Comparison of ENCODE assay signal across 26 mouse cellular contexts in the genomic region with DNA sequence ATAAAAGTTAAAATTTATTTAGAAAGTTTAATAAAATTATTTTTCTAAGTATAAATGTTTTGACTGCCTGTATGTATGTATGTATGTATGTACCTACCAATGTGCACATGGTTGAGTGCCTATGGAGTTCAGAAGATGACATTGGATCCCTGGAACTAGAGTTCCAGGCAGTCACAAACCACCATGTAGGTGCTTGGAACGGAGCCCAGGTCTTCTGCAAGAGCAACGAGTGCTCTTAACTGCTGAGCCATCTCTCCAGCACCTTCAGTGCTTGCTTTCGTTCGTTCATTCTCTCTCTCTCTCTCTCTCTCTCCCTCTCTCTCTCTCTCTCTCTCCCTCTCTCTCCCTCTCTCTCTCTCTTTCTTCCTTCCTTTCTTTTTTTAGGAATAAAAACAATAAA. TPM values are rescaled to one million over a fixed set of nuclear protein-coding genes. Genes with fewer than 3 reads are reported as not detected.
A peak's percentile ranks its signal among the peaks of the same experiment; 100 is the strongest.
DNase-seq lines count a peak whose midpoint lies in the region; ATAC-seq lines count a peak whose summit lies in the region.
"Had no signal": no experiment of that assay in that cellular context is flagged by ENCODE, and none has a peak within 500 bp of the region (broad histone marks: within the 10 kb centered on the region; RNA-seq: fewer than 3 reads in every experiment).

No protein-coding gene starts in this region.

- no peak overlapping the region for H3K9ac ChIP-seq in embryonic facial prominence, embryonic 14.5 days (ENCODE audit: low read depth, low read length)
- H3K9ac ChIP-seq in kidney, embryonic 16.5 days (replicated peaks; ENCODE audit: low read length), result no peak overlapping the region
- no peak overlapping the region for H3K9ac ChIP-seq in midbrain, embryonic 11.5 days (ENCODE audit: low read length)
- H3K9ac ChIP-seq: embryonic facial prominence, embryonic 15.5 days; forebrain, embryonic 13.5 days; hindbrain, embryonic 14.5 days; midbrain, embryonic 13.5 days; neural tube, embryonic 13.5 days had no signal

- no peaks in the 10 kb centered on the region for H3K36me3 ChIP-seq in embryonic facial prominence, embryonic 14.5 days (ENCODE audit: control insufficient read depth, insufficient read depth, low read length)
- no peaks in the 10 kb centered on the region for H3K36me3 ChIP-seq in embryonic facial prominence, embryonic 10.5 days (replicated peaks)
- no peaks in the 10 kb centered on the region for H3K36me3 ChIP-seq in kidney, embryonic 16.5 days (ENCODE audit: insufficient read depth, low read length)
- no peaks in the 10 kb centered on the region for H3K36me3 ChIP-seq in midbrain, embryonic 11.5 days (ENCODE audit: control insufficient read depth, insufficient read depth, low read length)
- H3K36me3 ChIP-seq in midbrain, embryonic 10.5 days, result no peaks in the 10 kb centered on the region
- H3K36me3 ChIP-seq: embryonic facial prominence, embryonic 15.5 days; heart, embryonic 10.5 days; midbrain, embryonic 13.5 days; neural tube, embryonic 13.5 days had no signal

- no peak overlapping the region for H3K4me2 ChIP-seq in embryonic facial prominence, embryonic 14.5 days (ENCODE audit: low read depth, low read length)
- no peak overlapping the region for H3K4me2 ChIP-seq in kidney, embryonic 16.5 days (replicated peaks; ENCODE audit: low read depth, low read length)
- no peak overlapping the region for H3K4me2 ChIP-seq in midbrain, embryonic 11.5 days
- H3K4me2 ChIP-seq: embryonic facial prominence, embryonic 15.5 days; forebrain, embryonic 13.5 days; hindbrain, embryonic 14.5 days; liver, embryonic 11.5 days; midbrain, embryonic 13.5 days; neural tube, embryonic 13.5 days had no signal

- no peaks in the 10 kb centered on the region for H3K4me1 ChIP-seq in embryonic facial prominence, embryonic 14.5 days (ENCODE audit: control insufficient read depth, insufficient read depth, low read length)
- H3K4me1 ChIP-seq in embryonic facial prominence, embryonic 10.5 days, result peaks cover 15% of the 10 kb centered on the region
- peaks cover 14% of the 10 kb centered on the region for H3K4me1 ChIP-seq in kidney, embryonic 16.5 days (ENCODE audit: insufficient read depth, low read length)
- H3K4me1 ChIP-seq in midbrain, embryonic 11.5 days (ENCODE audit: control insufficient read depth, insufficient read depth, low read length), result no peaks in the 10 kb centered on the region
- 0 out of 2 replicates have a peak, but pooled peaks cover 2% of the 10 kb centered on the region for H3K4me1 ChIP-seq in midbrain, embryonic 10.5 days
- H3K4me1 ChIP-seq: embryonic facial prominence, embryonic 15.5 days; forebrain, embryonic 13.5 days; midbrain, embryonic 13.5 days; neural tube, embryonic 13.5 days had no signal

- ATAC-seq in embryonic facial prominence, embryonic 14.5 days (ENCODE audit: low read depth), result no peak
- peak; percentile 62; the same call in 1 of the 2 replicates for ATAC-seq in kidney, embryonic 16.5 days (ENCODE audit: low FRiP score, low TSS enrichment)
- ATAC-seq in midbrain, embryonic 11.5 days (ENCODE audit: low FRiP score), result no peak
- ATAC-seq: forebrain, embryonic 13.5 days; intestine, postnatal 0 days; midbrain, embryonic 13.5 days had no signal

- H3K27ac ChIP-seq in embryonic facial prominence, embryonic 14.5 days (replicated peaks; ENCODE audit: low read depth, low read length), result no peak overlapping the region
- no peak overlapping the region for H3K27ac ChIP-seq in embryonic facial prominence, embryonic 10.5 days (replicated peaks)
- H3K27ac ChIP-seq in kidney, embryonic 16.5 days (ENCODE audit: low read length), result no peak overlapping the region
- no peak overlapping the region for H3K27ac ChIP-seq in midbrain, embryonic 11.5 days (ENCODE audit: low read depth, low read length)
- no peak overlapping the region for H3K27ac ChIP-seq in midbrain, embryonic 10.5 days (replicated peaks)
- H3K27ac ChIP-seq: embryonic facial prominence, embryonic 15.5 days; forebrain, embryonic 13.5 days; heart, embryonic 10.5 days; hindbrain, embryonic 14.5 days; midbrain, embryonic 13.5 days; neural tube, embryonic 13.5 days had no signal

- H3K27me3 ChIP-seq in embryonic facial prominence, embryonic 14.5 days (replicated peaks; ENCODE audit: control insufficient read depth, insufficient read depth, low read length), result no peaks in the 10 kb centered on the region
- H3K27me3 ChIP-seq in embryonic facial prominence, embryonic 10.5 days (replicated peaks; ENCODE audit: low read depth, poor library complexity, severe bottlenecking), result no peaks in the 10 kb centered on the region
- no peaks in the 10 kb centered on the region for H3K27me3 ChIP-seq in kidney, embryonic 16.5 days (ENCODE audit: insufficient read depth, low read length)
- H3K27me3 ChIP-seq in midbrain, embryonic 11.5 days (ENCODE audit: control insufficient read depth, insufficient read depth, low read length), result no peaks in the 10 kb centered on the region
- no peaks in the 10 kb centered on the region for H3K27me3 ChIP-seq in midbrain, embryonic 10.5 days (ENCODE audit: low read depth, poor library complexity, severe bottlenecking)
- H3K27me3 ChIP-seq: embryonic facial prominence, embryonic 15.5 days; forebrain, embryonic 13.5 days; midbrain, embryonic 13.5 days; neural tube, embryonic 13.5 days had no signal

- intact Hi-C loops in heart, postnatal 25 days (cut with DNase I), result no loop called here

- H3K4me3 ChIP-seq in embryonic facial prominence, embryonic 14.5 days (ENCODE audit: low read depth, low read length), result no peak overlapping the region
- no peak overlapping the region for H3K4me3 ChIP-seq in embryonic facial prominence, embryonic 10.5 days
- H3K4me3 ChIP-seq in kidney, embryonic 16.5 days (ENCODE audit: low read length), result no peak overlapping the region
- no peak overlapping the region for H3K4me3 ChIP-seq in midbrain, embryonic 11.5 days (ENCODE audit: low read depth, low read length)
- H3K4me3 ChIP-seq in midbrain, embryonic 10.5 days, result no peak overlapping the region
- H3K4me3 ChIP-seq: embryonic facial prominence, embryonic 15.5 days; forebrain, embryonic 13.5 days; heart, embryonic 10.5 days; midbrain, embryonic 13.5 days; neural tube, embryonic 13.5 days had no signal

- H3K9me3 ChIP-seq in embryonic facial prominence, embryonic 14.5 days (ENCODE audit: control insufficient read depth, low read length), result no peaks in the 10 kb centered on the region
- H3K9me3 ChIP-seq in embryonic facial prominence, embryonic 10.5 days, result no peaks in the 10 kb centered on the region
- no peaks in the 10 kb centered on the region for H3K9me3 ChIP-seq in kidney, embryonic 16.5 days (ENCODE audit: low read length)
- no peaks in the 10 kb centered on the region for H3K9me3 ChIP-seq in midbrain, embryonic 11.5 days (ENCODE audit: control insufficient read depth, low read length)
- no peaks in the 10 kb centered on the region for H3K9me3 ChIP-seq in midbrain, embryonic 10.5 days (replicated peaks)
- H3K9me3 ChIP-seq: embryonic facial prominence, embryonic 15.5 days; forebrain, embryonic 13.5 days; heart, embryonic 10.5 days; midbrain, embryonic 13.5 days; neural tube, embryonic 13.5 days had no signal

- WGBS in embryonic facial prominence, embryonic 14.5 days, result 59% methylated on average over 4 of the region's 4 CpGs
- 81% methylated on average over 4 of the region's 4 CpGs for WGBS in embryonic facial prominence, embryonic 10.5 days
- 44% methylated on average over 4 of the region's 4 CpGs for WGBS in kidney, embryonic 16.5 days
- WGBS in midbrain, embryonic 11.5 days, result 86% methylated on average over 4 of the region's 4 CpGs
- 82% methylated on average over 4 of the region's 4 CpGs for WGBS in midbrain, embryonic 10.5 days

- peak; percentile 29 for DNase-seq in embryonic facial prominence, embryonic 14.5 days (ENCODE audit: low spot score)
- DNase-seq in embryonic facial prominence, embryonic 10.5 days (ENCODE audit: low spot score), result no peak
- no peak for DNase-seq in kidney, adult 8-10 months
- DNase-seq in midbrain, embryonic 11.5 days (ENCODE audit: low spot score, missing footprints), result peak; percentile 19
- no peak for DNase-seq in midbrain, embryonic 10.5 days (ENCODE audit: low spot score)
- peak; percentile 29 to 50 for DNase-seq in kidney, postnatal 4 days
- no peak for DNase-seq in heart, postnatal 25 days (ENCODE audit: low spot score)
- DNase-seq: adrenal gland, adult 2 months; cerebellum, adult 9-10 months; embryo, embryonic 11 days; gastrocnemius, postnatal 14 days; heart, adult 11 months; lung, adult 2 months; lung, postnatal 36 days; retina, postnatal 1 day; right cerebral cortex, postnatal 14 days; thymus, postnatal 4 days had no signal

RNA-seq across cellular contexts. Expression of a gene that starts 18.8 kb away (rescaled TPM):
- 5.7 and 6.6 TPM in 2 replicates for polyA plus RNA-seq in embryonic facial prominence, embryonic 14.5 days (2014; fragmentation: Nextera tagmentation; extraction: Ambion mirVana)
- 8.6 and 10.5 TPM in 2 replicates for polyA plus RNA-seq in embryonic facial prominence, embryonic 10.5 days (2016; fragmentation: Nextera tagmentation; extraction: Ambion mirVana)
- 4.7 and 6.7 TPM in 2 replicates for polyA plus RNA-seq in kidney, embryonic 16.5 days (2015; fragmentation: Nextera tagmentation; extraction: Ambion mirVana)
- 7.4 and 8.0 TPM in 2 replicates for polyA plus RNA-seq in midbrain, embryonic 11.5 days (2014; fragmentation: Nextera tagmentation; extraction: Ambion mirVana)
- 7.1 and 8.3 TPM in 2 replicates for polyA plus RNA-seq in midbrain, embryonic 10.5 days (2016; fragmentation: Nextera tagmentation; extraction: Ambion mirVana)
- total RNA-seq in heart, postnatal 25 days (2021), result under 1 TPM; 0.18 to 0.31 TPM

RNA-seq across cellular contexts. Expression of a gene that starts 32.3 kb away (rescaled TPM):
- polyA plus RNA-seq in embryonic facial prominence, embryonic 14.5 days (2014; fragmentation: Nextera tagmentation; extraction: Ambion mirVana), result 17.0 and 18.7 TPM in 2 replicates
- 16.9 and 17.8 TPM in 2 replicates for polyA plus RNA-seq in embryonic facial prominence, embryonic 10.5 days (2016; fragmentation: Nextera tagmentation; extraction: Ambion mirVana)
- 17.8 and 19.9 TPM in 2 replicates for polyA plus RNA-seq in kidney, embryonic 16.5 days (2015; fragmentation: Nextera tagmentation; extraction: Ambion mirVana)
- polyA plus RNA-seq in midbrain, embryonic 11.5 days (2014; fragmentation: Nextera tagmentation; extraction: Ambion mirVana), result 20.3 and 20.5 TPM in 2 replicates
- polyA plus RNA-seq in midbrain, embryonic 10.5 days (2016; fragmentation: Nextera tagmentation; extraction: Ambion mirVana), result 19.6 and 20.7 TPM in 2 replicates
- total RNA-seq in heart, postnatal 25 days (2021), result 10 to 100 TPM; 11.4 to 11.7 TPM

Comparison
In these comparisons a context has a peak if more than half of its experiments do, and no peak if none do; other contexts are left out.
1. DNase-seq: peak in embryonic facial prominence, embryonic 14.5 days (single experiment), midbrain, embryonic 11.5 days (single experiment) and kidney, postnatal 4 days (2 of 2); none in embryonic facial prominence, embryonic 10.5 days (single experiment), kidney, adult 8-10 months (0 of 2), midbrain, embryonic 10.5 days (single experiment) and heart, postnatal 25 days (single experiment).